Mouse (Mus musculus): ENCODE measurements around the gene Cpe. TPM values are rescaled to one million over a fixed set of nuclear protein-coding genes. Genes with fewer than 3 reads are reported as not detected.

Gene Cpe
- polyA plus RNA-seq, 1 experiment from 2014 or later = 260 TPM

- H3K27ac ChIP-seq (ENCODE audit: low read depth, low read length) = no peak overlapping the region
- WGBS = 82% methylated on average over 6 of the region's 6 CpGs
- ATAC-seq (replicated peaks; ENCODE audit: low FRiP score) (no peak), DNase-seq (ENCODE audit: low spot score) (no peak)
- no peaks in the 10 kb centered on the region for H3K27me3 ChIP-seq (ENCODE audit: control insufficient read depth, insufficient read depth, low read length)
- H3K4me1 ChIP-seq (replicated peaks; ENCODE audit: control insufficient read depth, insufficient read depth, low read length) = no peaks in the 10 kb centered on the region; the same call in 1 of the 2 replicates
- H3K36me3 ChIP-seq (ENCODE audit: control insufficient read depth, insufficient read depth, low read length) = no peaks in the 10 kb centered on the region
- H3K9me3 ChIP-seq (ENCODE audit: control insufficient read depth, low read length) = no peaks in the 10 kb centered on the region
- H3K4me2 ChIP-seq (ENCODE audit: low read depth, low read length, severe bottlenecking) = peak overlapping the region; percentile 58; the same call in 1 of the 2 replicates
- no peak overlapping the region; the same call in 1 of the 2 replicates for H3K4me3 ChIP-seq (ENCODE audit: low read depth, low read length)
- H3K9ac ChIP-seq (ENCODE audit: low read length) = no peak overlapping the region
Observed at GRCm38 (mm10) chr8:64690845-64691244, 2.0 kb downstream of the Cpe start.

- 79% methylated on average over 6 of the region's 6 CpGs for WGBS
- no peaks in the 10 kb centered on the region for H3K9me3 ChIP-seq (ENCODE audit: control insufficient read depth, low read length)
- no peak for DNase-seq (ENCODE audit: low spot score)
- H3K27me3 ChIP-seq (ENCODE audit: control insufficient read depth, insufficient read depth, low read length) = no peaks in the 10 kb centered on the region
- ATAC-seq (replicated peaks; ENCODE audit: low FRiP score) = no peak
- H3K4me2 ChIP-seq (ENCODE audit: low read depth, low read length, severe bottlenecking) = no peak overlapping the region
- no peak overlapping the region for H3K9ac ChIP-seq (ENCODE audit: low read length)
- no peak overlapping the region for H3K27ac ChIP-seq (ENCODE audit: low read depth, low read length)
- no peak overlapping the region for H3K4me3 ChIP-seq (ENCODE audit: low read depth, low read length)
- no peaks in the 10 kb centered on the region for H3K36me3 ChIP-seq (ENCODE audit: control insufficient read depth, insufficient read depth, low read length)
- H3K4me1 ChIP-seq (replicated peaks; ENCODE audit: control insufficient read depth, insufficient read depth, low read length) = no peaks in the 10 kb centered on the region; the same call in 1 of the 2 replicates
Observed at GRCm38 (mm10) chr8:64690306-64690705, 2.5 kb downstream of the Cpe start.

DNA sequence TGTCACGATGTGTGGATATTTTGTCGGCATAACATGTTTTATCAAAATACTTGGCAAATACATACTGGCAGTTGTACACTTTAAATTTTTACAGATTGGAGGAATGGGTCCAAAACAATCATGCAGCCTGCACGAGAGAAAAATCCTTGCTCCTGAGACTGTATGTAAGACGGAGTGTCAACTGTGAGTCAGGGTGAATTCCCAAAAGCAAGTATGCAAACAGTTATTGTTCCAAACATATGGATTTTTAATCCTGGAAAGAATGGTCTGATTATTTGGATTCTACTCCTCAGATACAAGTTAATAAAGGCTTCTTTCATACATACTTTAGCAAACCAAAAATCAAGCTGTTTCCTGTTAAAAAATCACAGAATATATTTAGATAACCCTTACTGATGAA lies 4.1 kb downstream of the Cpe start:
- ATAC-seq (replicated peaks; ENCODE audit: low FRiP score) = no peak
- Histone ChIP-seq H3K4me3 (ENCODE audit: low read depth, low read length) (no peak overlapping the region), H3K9me3 (ENCODE audit: control insufficient read depth, low read length) (no peaks in the 10 kb centered on the region), H3K4me2 (ENCODE audit: low read depth, low read length, severe bottlenecking) (no peak overlapping the region), H3K27ac (ENCODE audit: low read depth, low read length) (no peak overlapping the region), H3K4me1 (replicated peaks; ENCODE audit: control insufficient read depth, insufficient read depth, low read length) (no peaks in the 10 kb centered on the region; the same call in 1 of the 2 replicates), H3K27me3 (ENCODE audit: control insufficient read depth, insufficient read depth, low read length) (no peaks in the 10 kb centered on the region), H3K9ac (ENCODE audit: low read length) (no peak overlapping the region), H3K36me3 (ENCODE audit: control insufficient read depth, insufficient read depth, low read length) (no peaks in the 10 kb centered on the region)
- no peak for DNase-seq (ENCODE audit: low spot score)
- WGBS = 78% methylated on average over 4 of the region's 4 CpGs

- Histone ChIP-seq H3K27me3 (ENCODE audit: control insufficient read depth, insufficient read depth, low read length) (no peaks in the 10 kb centered on the region), H3K36me3 (ENCODE audit: control insufficient read depth, insufficient read depth, low read length) (no peaks in the 10 kb centered on the region), H3K9me3 (ENCODE audit: control insufficient read depth, low read length) (no peaks in the 10 kb centered on the region), H3K9ac (ENCODE audit: low read length) (no peak overlapping the region), H3K4me2 (ENCODE audit: low read depth, low read length, severe bottlenecking) (no peak overlapping the region), H3K4me1 (replicated peaks; ENCODE audit: control insufficient read depth, insufficient read depth, low read length) (no peaks in the 10 kb centered on the region; the same call in 1 of the 2 replicates), H3K4me3 (ENCODE audit: low read depth, low read length) (no peak overlapping the region), H3K27ac (ENCODE audit: low read depth, low read length) (no peak overlapping the region)
- DNase-seq (ENCODE audit: low spot score) (no peak), ATAC-seq (replicated peaks; ENCODE audit: low FRiP score) (no peak)
- 84% methylated on average over 3 of the region's 3 CpGs for WGBS
Observed at GRCm38 (mm10) chr8:64688161-64688560, 4.7 kb downstream of the Cpe start.

GRCm38 (mm10) chr8:64682501-64682900 lies 10.4 kb downstream of the Cpe start:
- Histone ChIP-seq H3K9me3 (ENCODE audit: control insufficient read depth, low read length) (no peaks in the 10 kb centered on the region), H3K4me1 (replicated peaks; ENCODE audit: control insufficient read depth, insufficient read depth, low read length) (no peaks in the 10 kb centered on the region; the same call in 1 of the 2 replicates), H3K27ac (ENCODE audit: low read depth, low read length) (no peak overlapping the region), H3K9ac (ENCODE audit: low read length) (no peak overlapping the region), H3K4me2 (ENCODE audit: low read depth, low read length, severe bottlenecking) (no peak overlapping the region), H3K4me3 (ENCODE audit: low read depth, low read length) (no peak overlapping the region), H3K36me3 (ENCODE audit: control insufficient read depth, insufficient read depth, low read length) (no peaks in the 10 kb centered on the region), H3K27me3 (ENCODE audit: control insufficient read depth, insufficient read depth, low read length) (no peaks in the 10 kb centered on the region)
- 89% methylated on average over 3 of the region's 3 CpGs for WGBS
- DNase-seq (ENCODE audit: low spot score) (no peak), ATAC-seq (replicated peaks; ENCODE audit: low FRiP score) (no peak)

- no peak overlapping the region for H3K4me2 ChIP-seq (ENCODE audit: low read depth, low read length, severe bottlenecking)
- H3K27ac ChIP-seq (ENCODE audit: low read depth, low read length) = no peak overlapping the region
- ATAC-seq (replicated peaks; ENCODE audit: low FRiP score) = no peak
- no peak for DNase-seq (ENCODE audit: low spot score)
- no peaks in the 10 kb centered on the region for H3K4me1 ChIP-seq (replicated peaks; ENCODE audit: control insufficient read depth, insufficient read depth, low read length)
- H3K4me3 ChIP-seq (ENCODE audit: low read depth, low read length) = no peak overlapping the region
- H3K36me3 ChIP-seq (ENCODE audit: control insufficient read depth, insufficient read depth, low read length) = no peaks in the 10 kb centered on the region
- WGBS = 76% methylated on average over 2 of the region's 2 CpGs
- H3K9me3 ChIP-seq (ENCODE audit: control insufficient read depth, low read length) = no peaks in the 10 kb centered on the region; the same call in 1 of the 2 replicates
- H3K9ac ChIP-seq (ENCODE audit: low read length) = no peak overlapping the region
- no peaks in the 10 kb centered on the region for H3K27me3 ChIP-seq (ENCODE audit: control insufficient read depth, insufficient read depth, low read length)
Observed at GRCm38 (mm10) chr8:64676381-64676780, 16.5 kb downstream of the Cpe start.

DNA sequence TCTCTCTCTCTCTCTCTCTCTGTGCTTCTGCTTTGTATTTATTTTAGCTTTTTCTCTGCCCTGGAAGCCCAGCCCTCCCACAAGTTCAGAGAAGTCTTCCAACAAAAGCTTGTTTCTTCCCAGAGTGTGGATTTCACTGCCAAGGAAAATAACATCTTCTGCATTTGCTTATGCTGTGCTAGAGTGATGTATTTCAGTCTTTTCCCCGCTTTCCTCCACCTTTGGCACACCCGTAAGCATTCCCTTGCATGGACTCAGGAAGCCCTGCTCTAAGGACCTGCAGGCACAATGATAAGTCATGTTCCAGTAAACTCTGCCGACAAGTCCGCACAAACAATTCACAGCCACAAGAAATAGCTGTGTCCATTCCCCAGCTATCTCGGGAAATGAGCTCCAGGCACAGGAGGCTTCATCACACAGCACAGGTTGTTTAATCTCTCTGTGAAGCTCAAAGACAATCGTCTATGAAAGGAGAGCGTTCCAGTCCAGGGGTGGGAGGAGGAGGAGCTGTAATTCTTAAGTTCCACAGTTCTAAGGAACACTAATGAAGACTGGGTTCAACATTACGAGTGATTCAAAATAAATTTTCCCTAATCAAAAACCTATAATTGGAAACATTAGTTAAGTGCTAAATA lies 17.8 kb downstream of the Cpe start:
- H3K9ac ChIP-seq (ENCODE audit: low read length) = no peak overlapping the region
- H3K27me3 ChIP-seq (ENCODE audit: control insufficient read depth, insufficient read depth, low read length) = no peaks in the 10 kb centered on the region
- no peak overlapping the region for H3K4me3 ChIP-seq (ENCODE audit: low read depth, low read length)
- no peak overlapping the region for H3K27ac ChIP-seq (ENCODE audit: low read depth, low read length)
- ATAC-seq (replicated peaks; ENCODE audit: low FRiP score) (no peak), DNase-seq (ENCODE audit: low spot score) (no peak)
- 84% methylated on average over 8 of the region's 8 CpGs for WGBS
- H3K4me1 ChIP-seq (replicated peaks; ENCODE audit: control insufficient read depth, insufficient read depth, low read length) = no peaks in the 10 kb centered on the region
- H3K4me2 ChIP-seq (ENCODE audit: low read depth, low read length, severe bottlenecking) = no peak overlapping the region
- no peaks in the 10 kb centered on the region for H3K36me3 ChIP-seq (ENCODE audit: control insufficient read depth, insufficient read depth, low read length)
- H3K9me3 ChIP-seq (ENCODE audit: control insufficient read depth, low read length) = no peaks in the 10 kb centered on the region; the same call in 1 of the 2 replicates

DNA sequence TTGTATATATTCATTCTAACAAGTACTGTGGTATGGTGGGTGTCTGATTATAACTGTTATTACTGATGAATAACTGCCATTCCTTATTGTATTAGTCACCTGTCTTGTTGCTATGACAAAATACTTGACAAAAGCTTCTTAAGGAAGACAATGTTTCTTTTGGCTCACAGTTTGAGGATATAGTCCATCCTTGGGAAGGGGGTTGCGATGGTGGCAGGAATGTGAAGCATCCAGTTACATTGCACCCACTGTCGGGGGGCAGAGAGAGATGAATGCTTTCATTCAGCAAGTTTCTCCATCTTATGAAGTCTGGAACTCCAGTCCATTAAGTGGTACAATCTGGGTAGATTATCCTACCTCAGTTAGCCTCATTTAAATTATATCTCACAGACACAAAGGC lies 19.9 kb downstream of the Cpe start:
- DNase-seq (ENCODE audit: low spot score) = no peak
- no peak overlapping the region for H3K27ac ChIP-seq (ENCODE audit: low read depth, low read length)

GRCm38 (mm10) chr8:64671937-64672336 lies 20.9 kb downstream of the Cpe start:
- 52% methylated on average over 1 of the region's 1 CpGs for whole genome bisulfite sequencing
- no peaks in the 10 kb centered on the region; the same call in 1 of the 2 replicates for H3K9me3 ChIP-seq (ENCODE audit: control insufficient read depth, low read length)
- no peak overlapping the region for H3K9ac ChIP-seq (ENCODE audit: low read length)
- H3K27ac ChIP-seq (ENCODE audit: low read depth, low read length) = no peak overlapping the region
- H3K4me3 ChIP-seq (ENCODE audit: low read depth, low read length) = no peak overlapping the region
- ATAC-seq (replicated peaks; ENCODE audit: low FRiP score) (no peak), DNase-seq (ENCODE audit: low spot score) (no peak)
- no peak overlapping the region for H3K4me2 ChIP-seq (ENCODE audit: low read depth, low read length, severe bottlenecking)
- H3K36me3 ChIP-seq (ENCODE audit: control insufficient read depth, insufficient read depth, low read length) = no peaks in the 10 kb centered on the region
- no peaks in the 10 kb centered on the region for H3K27me3 ChIP-seq (ENCODE audit: control insufficient read depth, insufficient read depth, low read length)
- no peaks in the 10 kb centered on the region for H3K4me1 ChIP-seq (replicated peaks; ENCODE audit: control insufficient read depth, insufficient read depth, low read length)

More for the DNA sequence above, 19.9 kb downstream of the Cpe start:
- H3K9ac ChIP-seq (ENCODE audit: low read length) = no peak overlapping the region
- H3K27me3 ChIP-seq (ENCODE audit: control insufficient read depth, insufficient read depth, low read length) = no peaks in the 10 kb centered on the region
- no peaks in the 10 kb centered on the region; the same call in 1 of the 2 replicates for H3K9me3 ChIP-seq (ENCODE audit: control insufficient read depth, low read length)
- H3K4me2 ChIP-seq (ENCODE audit: low read depth, low read length, severe bottlenecking) = no peak overlapping the region
- H3K4me1 ChIP-seq (replicated peaks; ENCODE audit: control insufficient read depth, insufficient read depth, low read length) = no peaks in the 10 kb centered on the region
- H3K36me3 ChIP-seq (ENCODE audit: control insufficient read depth, insufficient read depth, low read length) = no peaks in the 10 kb centered on the region
- WGBS = 65% methylated on average over 2 of the region's 2 CpGs
- ATAC-seq (replicated peaks; ENCODE audit: low FRiP score) = no peak
- H3K4me3 ChIP-seq (ENCODE audit: low read depth, low read length) = no peak overlapping the region

Data from forebrain, embryonic 11.5 days (tissue).